Mouse (Mus musculus): ENCODE measurements around the gene Gtf2a2.

DNA sequence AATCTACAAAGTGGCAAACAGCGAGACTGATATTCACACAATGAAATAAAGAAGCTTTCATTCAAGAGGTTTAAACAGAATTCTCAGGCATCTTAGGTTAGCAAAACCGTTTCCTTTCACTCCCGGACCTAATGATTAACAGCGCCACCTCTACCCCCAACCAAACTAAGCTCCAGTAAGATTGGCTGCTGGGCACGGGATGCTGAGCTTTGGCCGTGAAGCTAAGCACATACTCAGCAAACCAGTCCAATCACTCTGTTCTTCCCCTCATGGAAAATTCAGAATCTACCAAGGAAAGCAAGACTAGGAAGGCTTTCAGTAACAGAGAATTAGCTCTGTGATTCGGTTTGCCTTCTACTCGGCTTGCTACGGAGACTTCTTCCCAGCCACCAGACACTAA lies 20.7 kb downstream of the Gtf2a2 start:
- TF ChIP-seq ZC3H11A (IDR thresholded peaks at IDR 0.05; ENCODE audit: low read depth, low read length) (no peak), ZKSCAN1 (IDR thresholded peaks at IDR 0.05; ENCODE audit: low read depth, low read length) (no peak), ELF1 (IDR thresholded peaks at IDR 0.05; ENCODE audit: low read depth, low read length) (no peak), HCFC1 (IDR thresholded peaks at IDR 0.05; ENCODE audit: low read depth, low read length) (no peak), GATA1 (IDR thresholded peaks at IDR 0.05; ENCODE audit: low read depth, low read length) (no peak), POLR2A (IDR thresholded peaks at IDR 0.05; ENCODE audit: control insufficient read depth in 1 of 2, insufficient read depth in 1 of 2, low read depth in 1 of 2, low read length in 2 of 2, poor library complexity in 1 of 2) (no peak), ETS1 (IDR thresholded peaks at IDR 0.05; ENCODE audit: low read depth, low read length) (no peak), EP300 (IDR thresholded peaks at IDR 0.05; ENCODE audit: low read depth in 1 of 2, low read length in 2 of 2) (no peak), POLR2AphosphoS2 (IDR thresholded peaks at IDR 0.05; ENCODE audit: low read length) (no peak), MXI1 (IDR thresholded peaks at IDR 0.05; ENCODE audit: low read depth, low read length) (no peak), ZMIZ1 (IDR thresholded peaks at IDR 0.05; ENCODE audit: low read depth, low read length) (no peak), CTCF (IDR thresholded peaks at IDR 0.05 in 2 of 3, conservative IDR thresholded peaks at IDR 0.05 in 1 of 3; ENCODE audit: control insufficient read depth in 1 of 3, insufficient read depth in 1 of 3, low read depth in 2 of 3, low read length in 3 of 3, poor library complexity in 1 of 3, severe bottlenecking in 1 of 3) (no peak), E2F4 (IDR thresholded peaks at IDR 0.05; ENCODE audit: borderline replicate concordance, low read depth, low read length) (no peak)
